Mouse (Mus musculus): ENCODE measurements around the gene Rasgrp3. TPM values are rescaled to one million over a fixed set of nuclear protein-coding genes. Genes with fewer than 3 reads are reported as not detected.
"Not testable (repeated sequence)": the region's sequence is repeated elsewhere in the genome, so short reads cannot be mapped to it uniquely, and the experiment has no call there.

Gene Rasgrp3
- polyA plus RNA-seq, 1 experiment from 2014 or later: 5.2 TPM

DNA sequence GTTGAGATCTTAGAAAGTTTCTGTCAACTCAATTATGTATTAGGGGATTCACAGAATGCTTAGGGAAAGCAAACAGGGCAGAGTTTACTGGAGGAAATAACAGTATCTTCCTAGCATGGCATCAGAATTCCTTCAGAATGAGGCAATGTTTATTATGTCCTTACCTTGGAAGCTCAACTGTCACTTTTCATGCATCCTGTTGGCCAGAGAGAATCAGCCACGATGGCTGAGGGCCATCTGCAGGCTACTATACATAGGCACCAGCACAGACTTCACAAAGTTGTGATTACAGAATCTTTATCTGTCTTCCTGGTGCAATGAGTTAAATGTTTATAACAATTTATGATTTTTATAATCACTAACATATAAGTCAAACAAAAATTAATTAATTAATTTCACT lies 13.3 kb downstream of the Rasgrp3 start:
- DNase-seq (ENCODE audit: low spot score): no peak
- ATAC-seq (ENCODE audit: low FRiP score, low TSS enrichment): no peak
- Histone ChIP-seq H3K9me3 (ENCODE audit: control insufficient read depth, low read length) (no peaks in the 10 kb centered on the region), H3K4me1 (replicated peaks; ENCODE audit: control insufficient read depth, insufficient read depth) (no peaks in the 10 kb centered on the region), H3K4me2 (replicated peaks; ENCODE audit: low read depth) (no peak overlapping the region), H3K36me3 (ENCODE audit: control insufficient read depth, insufficient read depth, low read length) (no peaks in the 10 kb centered on the region), H3K4me3 (ENCODE audit: low read depth, low read length) (no peak overlapping the region), H3K27ac (replicated peaks) (no peak overlapping the region), H3K9ac (ENCODE audit: low read length) (no peak overlapping the region), H3K27me3 (ENCODE audit: control insufficient read depth, insufficient read depth, low read length) (no peaks in the 10 kb centered on the region)
- WGBS: 38% methylated on average over 1 of the region's 1 CpGs
- TF ChIP-seq CTCF (IDR thresholded peaks at IDR 0.05; ENCODE audit: low read depth) (no peak), EP300 (optimal IDR thresholded peaks at IDR 0.05) (no peak)

DNA sequence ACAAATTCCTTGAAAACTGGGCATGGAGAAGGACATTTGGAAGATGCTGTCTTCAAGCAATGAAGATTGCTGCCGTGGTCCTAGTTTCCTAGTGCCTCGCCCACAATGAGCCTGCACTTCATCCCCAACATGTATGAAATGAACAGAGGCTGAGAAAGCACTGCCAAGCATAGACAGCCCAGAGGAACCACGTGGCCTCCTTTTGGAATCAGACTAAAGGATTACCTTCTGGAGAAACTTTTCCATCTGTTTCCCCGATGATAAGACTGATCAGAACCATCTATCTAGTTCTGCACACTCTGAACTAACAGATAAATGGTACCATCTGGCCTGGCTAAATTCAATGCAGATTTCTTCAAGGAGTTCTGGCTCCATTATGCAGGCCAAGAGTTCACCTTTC lies 16.6 kb downstream of the Rasgrp3 start:
- WGBS: 78% methylated on average over 4 of the region's 4 CpGs

DNA sequence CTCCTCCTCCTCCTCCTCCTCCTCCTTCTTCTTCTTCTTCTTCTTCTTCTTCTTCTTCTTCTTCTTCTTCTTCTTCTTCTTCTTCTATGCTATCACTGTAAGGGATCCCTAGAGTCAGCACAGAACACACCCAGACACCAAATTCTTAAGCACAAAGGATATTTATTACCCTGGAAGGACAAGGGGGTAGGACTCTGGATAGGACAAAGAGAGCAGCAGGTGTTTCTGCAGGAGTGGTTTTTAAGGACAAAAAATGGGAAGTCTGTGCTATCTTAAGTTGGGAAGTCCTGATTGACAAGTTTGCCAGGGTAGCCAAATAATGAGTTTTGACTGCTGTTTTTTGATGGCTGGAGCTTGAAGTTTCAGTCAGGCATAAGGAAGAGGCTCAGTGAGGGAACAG lies 17.9 kb downstream of the Rasgrp3 start:
- Histone ChIP-seq H3K27me3 (ENCODE audit: control insufficient read depth, insufficient read depth, low read length) (no peaks in the 10 kb centered on the region), H3K4me2 (replicated peaks; ENCODE audit: low read depth) (no peak overlapping the region), H3K36me3 (ENCODE audit: control insufficient read depth, insufficient read depth, low read length) (no peaks in the 10 kb centered on the region), H3K27ac (replicated peaks) (no peak overlapping the region), H3K4me3 (ENCODE audit: low read depth, low read length) (no peak overlapping the region), H3K9me3 (ENCODE audit: control insufficient read depth, low read length) (no peaks in the 10 kb centered on the region), H3K4me1 (replicated peaks; ENCODE audit: control insufficient read depth, insufficient read depth) (no peaks in the 10 kb centered on the region), H3K9ac (ENCODE audit: low read length) (no peak overlapping the region)
- ATAC-seq (ENCODE audit: low FRiP score, low TSS enrichment) (no peak), DNase-seq (ENCODE audit: low spot score) (no peak)
- no peak for TF ChIP-seq CTCF (IDR thresholded peaks at IDR 0.05; ENCODE audit: low read depth)
- no peak for TF ChIP-seq EP300 (optimal IDR thresholded peaks at IDR 0.05)

More for the DNA sequence above, 16.6 kb downstream of the Rasgrp3 start:
- TF ChIP-seq EP300 (optimal IDR thresholded peaks at IDR 0.05) (no peak), CTCF (IDR thresholded peaks at IDR 0.05; ENCODE audit: low read depth) (no peak)
- Histone ChIP-seq H3K4me3 (ENCODE audit: low read depth, low read length) (no peak overlapping the region), H3K27ac (replicated peaks) (no peak overlapping the region), H3K9ac (ENCODE audit: low read length) (no peak overlapping the region), H3K36me3 (ENCODE audit: control insufficient read depth, insufficient read depth, low read length) (no peaks in the 10 kb centered on the region), H3K4me2 (replicated peaks; ENCODE audit: low read depth) (no peak overlapping the region), H3K27me3 (ENCODE audit: control insufficient read depth, insufficient read depth, low read length) (no peaks in the 10 kb centered on the region), H3K4me1 (replicated peaks; ENCODE audit: control insufficient read depth, insufficient read depth) (no peaks in the 10 kb centered on the region), H3K9me3 (ENCODE audit: control insufficient read depth, low read length) (no peaks in the 10 kb centered on the region)
- no peak for DNase-seq (ENCODE audit: low spot score)
- no peak for ATAC-seq (ENCODE audit: low FRiP score, low TSS enrichment)

DNA sequence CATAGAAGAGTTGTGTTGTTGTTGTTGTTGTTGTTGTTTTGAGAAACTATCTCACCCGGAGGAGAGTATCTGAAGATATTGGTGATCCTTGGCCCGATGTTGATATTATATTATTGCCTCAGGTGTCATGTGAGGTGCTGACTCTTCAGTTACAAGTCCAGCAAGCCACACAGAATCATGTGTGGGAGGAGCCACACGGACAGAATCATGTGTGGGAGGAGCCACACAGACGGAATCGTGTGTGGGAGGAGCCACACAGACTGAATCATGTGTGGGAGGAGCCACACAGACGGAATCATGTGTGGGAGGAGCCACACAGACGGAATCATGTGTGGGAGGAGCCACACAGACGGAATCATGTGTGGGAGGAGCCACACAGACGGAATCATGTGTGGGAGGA lies 20.4 kb downstream of the Rasgrp3 start:
- H3K4me1 ChIP-seq (replicated peaks; ENCODE audit: control insufficient read depth, insufficient read depth); H3K27me3 ChIP-seq (ENCODE audit: control insufficient read depth, insufficient read depth, low read length); ATAC-seq (ENCODE audit: low FRiP score, low TSS enrichment); H3K9me3 ChIP-seq (ENCODE audit: control insufficient read depth, low read length); H3K4me3 ChIP-seq (ENCODE audit: low read depth, low read length); H3K27ac ChIP-seq (replicated peaks); H3K36me3 ChIP-seq (ENCODE audit: control insufficient read depth, insufficient read depth, low read length); H3K4me2 ChIP-seq (replicated peaks; ENCODE audit: low read depth); DNase-seq (ENCODE audit: low spot score); H3K9ac ChIP-seq (ENCODE audit: low read length): not testable (repeated sequence)
- WGBS: 83% methylated on average over 9 of the region's 9 CpGs

- H3K27me3 ChIP-seq (ENCODE audit: control insufficient read depth, insufficient read depth, low read length): no peaks in the 10 kb centered on the region
- no peak overlapping the region for H3K9ac ChIP-seq (ENCODE audit: low read length)
- no peaks in the 10 kb centered on the region; the same call in 1 of the 2 replicates for H3K4me1 ChIP-seq (replicated peaks; ENCODE audit: control insufficient read depth, insufficient read depth)
- DNase-seq (ENCODE audit: low spot score): no peak
- TF ChIP-seq CTCF (IDR thresholded peaks at IDR 0.05; ENCODE audit: low read depth) (peak; percentile 61), EP300 (optimal IDR thresholded peaks at IDR 0.05) (no peak)
- ATAC-seq (ENCODE audit: low FRiP score, low TSS enrichment): no peak
- no peaks in the 10 kb centered on the region for H3K9me3 ChIP-seq (ENCODE audit: control insufficient read depth, low read length)
- no peaks in the 10 kb centered on the region for H3K36me3 ChIP-seq (ENCODE audit: control insufficient read depth, insufficient read depth, low read length)
- H3K4me3 ChIP-seq (ENCODE audit: low read depth, low read length): no peak overlapping the region
- WGBS: 88% methylated on average over 6 of the region's 6 CpGs
- no peak overlapping the region for H3K4me2 ChIP-seq (replicated peaks; ENCODE audit: low read depth)
- H3K27ac ChIP-seq (replicated peaks): no peak overlapping the region
Measured at GRCm38 (mm10) chr17:75460621-75461020, 24.9 kb downstream of the Rasgrp3 start.

DNA sequence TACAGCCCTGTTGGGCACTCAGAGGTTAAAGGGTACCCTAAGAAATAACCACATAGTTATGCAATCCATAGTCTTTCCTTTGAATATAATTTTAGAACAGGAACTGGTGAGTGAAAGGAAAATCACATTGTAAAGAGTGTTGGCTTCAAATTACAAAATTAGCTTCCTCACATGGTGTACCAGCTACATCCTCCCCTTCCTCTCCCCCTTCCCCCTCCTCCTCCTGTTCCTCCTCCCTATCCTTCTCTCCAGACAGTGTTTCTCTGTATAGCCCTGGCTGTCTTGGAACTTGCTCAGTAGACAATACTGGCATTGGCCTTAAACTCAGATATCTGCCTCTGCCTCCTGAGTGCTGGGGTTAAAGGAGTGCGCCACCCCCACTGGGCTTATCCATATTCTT lies 26.1 kb downstream of the Rasgrp3 start:
- Histone ChIP-seq H3K9me3 (ENCODE audit: control insufficient read depth, low read length) (no peaks in the 10 kb centered on the region), H3K9ac (ENCODE audit: low read length) (no peak overlapping the region), H3K27me3 (ENCODE audit: control insufficient read depth, insufficient read depth, low read length) (no peaks in the 10 kb centered on the region), H3K36me3 (ENCODE audit: control insufficient read depth, insufficient read depth, low read length) (no peaks in the 10 kb centered on the region), H3K27ac (replicated peaks) (no peak overlapping the region), H3K4me3 (ENCODE audit: low read depth, low read length) (no peak overlapping the region), H3K4me1 (replicated peaks; ENCODE audit: control insufficient read depth, insufficient read depth) (no peaks in the 10 kb centered on the region; the same call in 1 of the 2 replicates), H3K4me2 (replicated peaks; ENCODE audit: low read depth) (no peak overlapping the region)
- TF ChIP-seq EP300 (optimal IDR thresholded peaks at IDR 0.05): no peak
- WGBS: 91% methylated on average over 1 of the region's 1 CpGs
- DNase-seq (ENCODE audit: low spot score) (no peak), ATAC-seq (ENCODE audit: low FRiP score, low TSS enrichment) (no peak)

GRCm38 (mm10) chr17:75463223-75463622 lies 27.5 kb downstream of the Rasgrp3 start:
- H3K36me3 ChIP-seq (ENCODE audit: control insufficient read depth, insufficient read depth, low read length); H3K4me1 ChIP-seq (replicated peaks; ENCODE audit: control insufficient read depth, insufficient read depth); DNase-seq (ENCODE audit: low spot score); ATAC-seq (ENCODE audit: low FRiP score, low TSS enrichment); H3K27me3 ChIP-seq (ENCODE audit: control insufficient read depth, insufficient read depth, low read length); H3K27ac ChIP-seq (replicated peaks); H3K9me3 ChIP-seq (ENCODE audit: control insufficient read depth, low read length); H3K4me3 ChIP-seq (ENCODE audit: low read depth, low read length); H3K9ac ChIP-seq (ENCODE audit: low read length); H3K4me2 ChIP-seq (replicated peaks; ENCODE audit: low read depth): not testable (repeated sequence)
- WGBS: 69% methylated on average over 1 of the region's 1 CpGs
